ENCODE assay signal across 8 mouse cellular contexts in genomic region chr3:131111151-131111850, GRCm38 (mm10). TPM values are rescaled to one million over a fixed set of nuclear protein-coding genes. Genes with fewer than 3 reads are reported as not detected.
DNase-seq lines count a peak whose midpoint lies in the region; ATAC-seq and TF ChIP-seq lines count a peak whose summit lies in the region.

No protein-coding gene starts in this region.

- H3K27ac ChIP-seq in heart, adult 2 months, result no peak overlapping the region
- peak overlapping the region; percentile 96 for H3K27ac ChIP-seq in embryonic facial prominence, embryonic 10.5 days (replicated peaks)
- 0 out of 2 replicates have a peak overlapping the region, but pooled peaks have one; percentile 36 for H3K27ac ChIP-seq in hindbrain, embryonic 11.5 days (ENCODE audit: low read depth, low read length)
- H3K27ac ChIP-seq in liver, embryonic 15.5 days (replicated peaks), result no peak overlapping the region

- no peaks in the 10 kb centered on the region for H3K36me3 ChIP-seq in heart, adult 2 months (ENCODE audit: control insufficient read depth, insufficient read depth, low read length)
- peaks cover 24% of the 10 kb centered on the region for H3K36me3 ChIP-seq in embryonic facial prominence, embryonic 10.5 days (replicated peaks)
- no peaks in the 10 kb centered on the region for H3K36me3 ChIP-seq in hindbrain, embryonic 11.5 days (ENCODE audit: control insufficient read depth, insufficient read depth, low read length)
- no peaks in the 10 kb centered on the region for H3K36me3 ChIP-seq in liver, embryonic 15.5 days (replicated peaks)

- TF ChIP-seq POLR2A in heart, adult 2 months (IDR thresholded peaks at IDR 0.05; ENCODE audit: insufficient read depth, low read depth, low read length), result no peak

- H3K4me2 ChIP-seq in hindbrain, embryonic 11.5 days (replicated peaks; ENCODE audit: low read depth, low read length), result peak overlapping the region; percentile 93
- H3K4me2 ChIP-seq in liver, embryonic 15.5 days, result peak overlapping the region; percentile 58

- no peak for TF ChIP-seq EP300 in heart, adult 2 months (IDR thresholded peaks at IDR 0.05; ENCODE audit: insufficient read depth, low read depth, low read length)

- H3K9me3 ChIP-seq in embryonic facial prominence, embryonic 10.5 days, result no peaks in the 10 kb centered on the region
- H3K9me3 ChIP-seq in hindbrain, embryonic 11.5 days (ENCODE audit: control insufficient read depth, low read length), result no peaks in the 10 kb centered on the region
- H3K9me3 ChIP-seq in liver, embryonic 15.5 days (replicated peaks), result no peaks in the 10 kb centered on the region

- WGBS in heart, adult 2 months, result under 1% methylated on average over 59 of the region's 59 CpGs
- WGBS in embryonic facial prominence, embryonic 10.5 days, result under 1% methylated on average over 59 of the region's 59 CpGs
- WGBS in hindbrain, embryonic 11.5 days, result under 1% methylated on average over 59 of the region's 59 CpGs
- WGBS in liver, embryonic 15.5 days (ENCODE audit: insufficient replicate concordance), result under 1% methylated on average over 59 of the region's 59 CpGs

- intact Hi-C loops in heart, adult 2 months (cut with DNase I), result no loop called here

- no peak for TF ChIP-seq CTCF in heart, adult 2 months (IDR thresholded peaks at IDR 0.05)

- peak; percentile 43 to 51 for DNase-seq in heart, adult 2 months
- DNase-seq in heart, adult 8-10 months (ENCODE audit: low spot score), result no peak
- peak; percentile 29 for DNase-seq in ES-CJ7 (ENCODE audit: low read depth, low spot score)
- peak; percentile 74 for DNase-seq in embryonic facial prominence, embryonic 10.5 days (ENCODE audit: low spot score)
- DNase-seq in hindbrain, embryonic 11.5 days (ENCODE audit: low spot score), result peak; percentile 79
- DNase-seq in ovary, postnatal 14 days (ENCODE audit: low spot score), result peak; percentile 24
- no peak for DNase-seq in layer of hippocampus, adult 9-10 months (ENCODE audit: low spot score)

- no peaks in the 10 kb centered on the region for H3K79me2 ChIP-seq in heart, adult 2 months (replicated peaks; ENCODE audit: control insufficient read depth, insufficient read depth, low read length)

- ATAC-seq in hindbrain, embryonic 11.5 days (ENCODE audit: low FRiP score), result peak; percentile 42
- no peak for ATAC-seq in liver, embryonic 15.5 days (ENCODE audit: insufficient read depth)

- peaks cover 1% of the 10 kb centered on the region; the same call in 1 of the 2 replicates for H3K4me1 ChIP-seq in heart, adult 2 months (ENCODE audit: control insufficient read depth, insufficient read depth, low read length)
- peaks cover 76% of the 10 kb centered on the region for H3K4me1 ChIP-seq in embryonic facial prominence, embryonic 10.5 days
- peaks cover 15% of the 10 kb centered on the region for H3K4me1 ChIP-seq in hindbrain, embryonic 11.5 days (replicated peaks; ENCODE audit: control insufficient read depth, insufficient read depth, low read length)
- peaks cover 13% of the 10 kb centered on the region; the same call in 1 of the 2 replicates for H3K4me1 ChIP-seq in liver, embryonic 15.5 days (replicated peaks)

- H3K9ac ChIP-seq in heart, adult 2 months (ENCODE audit: low read depth, low read length), result no peak overlapping the region
- H3K9ac ChIP-seq in hindbrain, embryonic 11.5 days (ENCODE audit: low read depth, low read length), result peak overlapping the region; percentile 75
- no peak overlapping the region for H3K9ac ChIP-seq in liver, embryonic 15.5 days

- H3K4me3 ChIP-seq in heart, adult 2 months, result peak overlapping the region; percentile 50
- H3K4me3 ChIP-seq in embryonic facial prominence, embryonic 10.5 days, result peak overlapping the region; percentile 85
- peak overlapping the region; percentile 56 for H3K4me3 ChIP-seq in hindbrain, embryonic 11.5 days (ENCODE audit: low read depth, low read length)
- H3K4me3 ChIP-seq in liver, embryonic 15.5 days (replicated peaks), result peak overlapping the region; percentile 40

- H3K27me3 ChIP-seq in heart, adult 2 months (ENCODE audit: control insufficient read depth, insufficient read depth, low read length), result peaks cover 28% of the 10 kb centered on the region
- peaks cover 41% of the 10 kb centered on the region for H3K27me3 ChIP-seq in embryonic facial prominence, embryonic 10.5 days (replicated peaks; ENCODE audit: low read depth, poor library complexity, severe bottlenecking)
- peaks cover 30% of the 10 kb centered on the region for H3K27me3 ChIP-seq in hindbrain, embryonic 11.5 days (ENCODE audit: control insufficient read depth, insufficient read depth, low read length)
- H3K27me3 ChIP-seq in liver, embryonic 15.5 days, result peaks cover 89% of the 10 kb centered on the region

RNA-seq across cellular contexts. Expression of gene Lef1, which starts 1.0 kb away (rescaled TPM):
- total RNA-seq in heart, adult 2 months (2021), result under 1 TPM; 0.23 to 0.34 TPM
- 0.88 and 1.5 TPM in 2 replicates for polyA plus RNA-seq in heart, adult 2 months (2012; rRNA removed)
- total RNA-seq in heart, adult 8-10 months (2022), result under 1 TPM in 3 of 4 experiments, not detected in 1; 0.14 to 0.31 (median 0.26) TPM
- polyA plus RNA-seq in embryonic facial prominence, embryonic 10.5 days (2016; fragmentation: Nextera tagmentation; extraction: Ambion mirVana), result 51.2 and 61.3 TPM in 2 replicates
- polyA plus RNA-seq in hindbrain, embryonic 11.5 days (2014; fragmentation: Nextera tagmentation; extraction: Ambion mirVana), result 24.1 and 24.6 TPM in 2 replicates
- polyA plus RNA-seq in liver, embryonic 15.5 days (2015; fragmentation: Nextera tagmentation; extraction: Ambion mirVana), result 0.86 and 1.1 TPM in 2 replicates

Comparison
In these comparisons a context has a peak if more than half of its experiments do, and no peak if none do; other contexts are left out.
1. DNase-seq: peak in heart, adult 2 months (2 of 2), ES-CJ7 (single experiment), embryonic facial prominence, embryonic 10.5 days (single experiment), hindbrain, embryonic 11.5 days (single experiment) and ovary, postnatal 14 days (single experiment); none in heart, adult 8-10 months (single experiment) and layer of hippocampus, adult 9-10 months (single experiment).
2. H3K27ac ChIP-seq: peak in embryonic facial prominence, embryonic 10.5 days (single experiment) and hindbrain, embryonic 11.5 days (single experiment); none in heart, adult 2 months (single experiment) and liver, embryonic 15.5 days (single experiment).
3. RNA of gene Lef1, which starts 1.0 kb away (polyA plus RNA-seq): 51.2 to 61.3 TPM in embryonic facial prominence, embryonic 10.5 days and 24.1 to 24.6 TPM in hindbrain, embryonic 11.5 days; 0.88 to 1.5 TPM in heart, adult 2 months and 0.86 to 1.1 TPM in liver, embryonic 15.5 days; every median in the first group is over 10 times any median in the second.
4. Peak in every context shown above with its lines, with median percentiles within 50 percentile points of each other: H3K4me3 ChIP-seq.